Mouse (Mus musculus) neutrophil, adult 83 days (primary cell): Measurements from ENCODE around the gene Mfn2. TPM values are rescaled to one million over a fixed set of nuclear protein-coding genes. Genes with fewer than 3 reads are reported as not detected.

Experiments
- total RNA-seq, 2 experiments: library from RNA; stranded (reverse); gene quantifications; one replicate each; pipeline ENCODE4 v1.2.4; 2023

Gene Mfn2
- 10 to 100 TPM; 49.6 to 52.0 TPM for total RNA-seq

DNA sequence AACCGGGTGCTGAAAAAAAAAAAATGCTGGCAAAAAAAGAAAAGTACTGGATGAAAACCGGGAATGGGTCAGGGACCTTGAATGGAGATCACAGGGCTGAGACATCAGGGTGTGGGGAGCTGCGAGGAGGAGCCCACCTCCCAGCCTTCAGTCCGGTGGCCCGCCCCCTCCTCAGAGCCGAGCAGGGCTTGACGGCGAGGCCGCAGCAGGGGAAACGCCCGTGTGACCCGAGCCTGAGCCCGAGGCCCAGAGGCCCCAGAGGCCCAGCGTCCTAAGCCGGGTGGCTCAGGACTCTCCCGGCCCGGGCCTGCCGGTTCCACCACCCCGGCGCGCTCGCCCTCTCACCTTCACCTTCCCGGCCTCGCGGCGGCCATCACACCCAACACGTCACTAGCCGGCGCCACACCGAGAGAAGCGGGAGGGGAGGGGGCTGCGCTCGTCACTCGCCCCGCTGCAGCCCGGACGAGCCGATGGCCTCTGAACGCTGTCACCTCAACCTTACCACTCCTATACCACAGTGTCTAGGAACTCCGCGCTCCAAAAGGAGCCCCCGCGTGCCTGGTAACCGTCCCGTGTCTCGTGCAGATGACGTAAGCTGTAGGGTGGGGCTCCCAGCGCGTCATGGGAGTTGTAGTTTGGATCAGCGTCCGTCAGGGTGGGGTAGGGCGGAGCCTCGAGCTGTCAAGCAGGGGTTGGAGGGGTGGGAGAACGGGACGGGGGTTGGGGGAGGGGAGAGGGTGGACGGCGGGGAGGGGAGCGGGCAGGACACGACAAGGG lies at the start of gene Mfn2:
Mfn2 (minus strand) TSS at position 392 of the 777 bp plus-strand sequence.

DNA sequence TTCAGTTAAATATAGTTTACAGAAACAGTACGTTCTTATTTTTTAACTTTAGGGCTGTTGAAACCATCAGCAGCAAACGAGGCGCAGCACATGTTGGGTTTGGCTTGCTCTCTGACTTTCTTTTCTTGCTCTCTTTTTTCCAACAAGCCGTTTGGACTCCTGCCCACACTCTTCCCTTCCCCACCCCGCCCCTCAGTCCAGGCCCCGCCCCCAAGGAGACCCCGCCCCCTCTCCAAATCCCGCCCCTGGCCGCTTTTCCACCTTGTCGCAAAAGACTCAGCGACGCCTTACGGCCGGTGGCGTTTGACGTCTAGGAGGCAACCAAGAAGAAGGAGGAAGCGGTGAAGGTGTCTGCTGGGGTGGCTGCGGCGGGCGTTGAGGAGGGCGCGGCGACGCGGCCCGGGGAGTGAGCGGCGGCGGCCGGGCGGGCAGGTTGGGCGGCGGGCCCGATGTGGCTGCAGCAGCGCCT lies 36.1 kb upstream of the Mfn2 start, which contains the start of gene 2510039O18Rik:
2510039O18Rik (plus strand) TSS at position 320 of the 469 bp plus-strand sequence.

DNA sequence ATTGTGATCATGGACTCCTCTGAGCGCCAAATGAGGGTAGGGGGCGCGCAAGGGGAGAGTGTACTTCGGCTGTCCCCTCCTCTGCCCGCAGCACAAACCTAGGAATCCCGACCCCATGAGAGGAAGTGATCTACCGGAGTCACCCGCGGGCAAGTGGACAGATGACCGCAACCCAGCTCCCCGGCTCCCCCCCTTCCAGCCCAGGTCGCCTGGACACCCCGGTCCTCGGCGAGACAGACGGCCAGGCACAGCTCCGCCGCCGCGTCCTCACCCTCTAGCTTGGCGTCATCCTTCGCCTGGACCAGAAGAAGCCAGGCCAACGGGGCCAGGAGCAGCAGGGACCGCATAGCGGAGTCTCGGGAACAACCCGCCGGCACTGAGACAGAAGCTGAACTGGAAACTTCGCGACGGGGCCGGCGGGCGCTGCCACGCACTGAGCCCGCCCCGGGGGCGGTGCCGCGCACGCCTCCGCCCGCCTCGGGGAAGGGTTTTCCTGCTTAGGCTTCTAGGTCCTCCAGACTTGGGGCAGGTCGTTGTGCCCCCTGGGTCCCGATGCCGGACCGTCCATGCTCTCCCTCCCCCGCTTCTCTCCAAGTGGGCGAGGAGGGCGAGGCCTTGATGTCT lies 31.9 kb upstream of the Mfn2 start, which contains the start of gene Plod1:
Plod1 (minus strand) TSS at position 437 of the 624 bp plus-strand sequence.

DNA sequence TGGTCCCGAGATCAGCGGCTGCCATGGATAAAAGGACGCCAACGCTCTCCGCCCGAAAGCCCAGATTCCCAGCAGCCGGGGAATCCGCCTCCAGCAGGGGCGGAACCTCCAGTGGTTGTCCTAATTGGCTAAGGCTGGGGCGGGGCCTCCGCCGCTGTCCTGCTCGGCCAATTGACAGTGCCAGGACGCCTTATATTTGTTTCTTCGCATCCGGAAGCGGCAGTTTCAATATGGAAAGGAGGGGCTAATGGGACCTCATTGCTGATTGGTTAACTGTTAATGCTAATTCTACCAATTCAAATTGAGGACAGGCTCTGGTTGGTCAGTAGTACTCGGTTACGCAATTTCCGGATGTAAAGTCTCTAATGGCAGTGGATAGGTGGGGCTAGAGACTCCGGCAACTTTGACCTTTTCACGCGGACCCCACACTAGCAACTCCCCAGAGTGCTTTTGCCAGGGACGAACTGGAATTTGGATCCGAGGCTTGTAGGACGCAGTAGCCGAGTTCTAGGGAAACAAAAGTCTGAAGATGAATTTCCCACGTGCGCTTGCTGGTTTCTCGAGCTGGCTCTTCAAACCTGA lies 36.0 kb downstream of the Mfn2 start, which contains the start of the genes Miip and Fv1:
Miip (minus strand) TSS at position 367 of the 582 bp plus-strand sequence.
Fv1 (plus strand) TSS at position 530 of the 582 bp plus-strand sequence.

DNA sequence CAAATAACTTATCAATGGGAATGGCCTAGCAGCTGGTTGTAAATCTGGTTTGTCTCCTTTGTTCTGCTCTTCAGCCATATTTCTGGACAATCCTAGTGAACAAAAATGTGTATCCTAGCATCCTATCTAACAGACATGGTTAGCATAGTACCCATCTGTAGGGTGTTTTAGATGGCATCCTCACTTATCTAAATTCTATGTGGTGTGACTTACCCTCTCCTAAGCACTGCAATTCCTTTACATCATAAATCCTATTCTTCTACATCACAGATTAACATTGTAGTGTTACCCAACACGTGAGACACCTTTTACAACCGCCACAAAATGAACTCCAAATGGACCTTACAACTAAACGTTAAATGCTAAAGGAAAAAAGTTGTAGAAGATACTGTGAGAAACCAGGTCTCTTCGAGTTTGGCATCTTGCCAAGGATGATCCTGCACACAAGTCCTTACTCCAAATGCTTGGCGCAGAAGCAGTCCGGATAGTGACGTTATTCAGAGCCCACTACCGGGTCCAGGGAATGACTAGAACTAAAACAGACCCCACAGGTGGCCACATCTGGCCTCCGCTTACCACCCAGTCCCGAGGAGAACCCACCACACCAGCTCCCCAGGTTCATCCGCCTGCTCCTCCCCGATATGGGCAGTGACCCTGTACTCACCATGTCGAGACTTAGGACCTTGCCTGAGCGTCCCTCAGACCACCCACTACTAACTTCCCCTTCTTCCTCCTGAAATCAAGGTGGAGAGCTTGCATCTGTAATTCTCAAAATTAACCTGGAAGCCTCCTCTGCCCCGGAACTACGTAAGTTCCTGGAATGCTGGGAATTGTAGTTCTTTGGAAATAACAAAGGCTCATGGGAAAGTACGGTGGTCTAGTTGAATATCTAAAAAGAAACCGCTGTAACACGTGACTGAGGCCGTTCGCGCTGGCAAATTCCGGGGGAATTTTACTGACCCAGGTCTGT lies 56.6 kb downstream of the Mfn2 start, which contains the start of gene Zfp933:
Zfp933 (minus strand) TSS at position 753 of the 970 bp plus-strand sequence.

Other genes starting within 250 kb of the Mfn2 start
- gene Zfp534, start 202.2 kb downstream of the Mfn2 start, total RNA-seq = not detected
- 10 to 100 TPM; 11.2 to 12.3 TPM for gene Zfp984, start 94.9 kb downstream of the Mfn2 start, total RNA-seq
- 1 to 10 TPM; 2.7 to 4.7 TPM for gene Zfp933, start 56.3 kb downstream of the Mfn2 start, total RNA-seq
- 10 to 100 TPM; 36.1 to 36.7 TPM for gene Miip, start 35.9 kb downstream of the Mfn2 start, total RNA-seq
- 1 to 10 TPM; 5.1 to 9.3 TPM for gene Fv1, start 35.7 kb downstream of the Mfn2 start, total RNA-seq
- gene Plod1, start 32.1 kb upstream of the Mfn2 start, total RNA-seq = 10 to 100 TPM; 17.5 to 18.9 TPM
- gene 2510039O18Rik, start 36.2 kb upstream of the Mfn2 start, total RNA-seq = 10 to 100 TPM; 56.6 to 59.3 TPM
- not detected for gene Nppb, start 81.1 kb upstream of the Mfn2 start, total RNA-seq
- gene Nppa, start 96.0 kb upstream of the Mfn2 start, total RNA-seq = not detected
- gene Clcn6, start 134.1 kb upstream of the Mfn2 start, total RNA-seq = 10 to 100 TPM in 1 of 2 experiments, 1 to 10 TPM in 1; 9.8 to 10.6 TPM
- gene Mthfr, start 134.4 kb upstream of the Mfn2 start, total RNA-seq = 10 to 100 TPM in 1 of 2 experiments, 1 to 10 TPM in 1; 10.0 to 14.6 TPM
- gene Agtrap, start 183.3 kb upstream of the Mfn2 start, total RNA-seq = 10 to 100 TPM; 66.1 to 70.7 TPM
- gene Mad2l2, start 225.7 kb upstream of the Mfn2 start, total RNA-seq = 10 to 100 TPM; 10.3 to 11.0 TPM
- gene Draxin, start 226.0 kb upstream of the Mfn2 start, total RNA-seq = under 1 TPM in 1 of 2 experiments, not detected in 1; 0.18 TPM
- gene Fbxo6, start 247.4 kb upstream of the Mfn2 start, total RNA-seq = 10 to 100 TPM; 13.6 to 18.7 TPM